Mouse (Mus musculus) bone marrow, adult 2 months (tissue): ENCODE measurements around the gene Tbc1d4.

ENCODE experiments used
- CTCF ChIP-seq: fragments of 200-500 bp; IDR thresholded peaks from 2 replicates; pipeline ENCODE4 v1.5.1; 2011; ENCODE audit warnings: low read length, control low read depth; ENCODE audit not compliant: control insufficient read depth, insufficient read depth
- POLR2A ChIP-seq: fragments of 200-500 bp; IDR thresholded peaks from 2 replicates; pipeline ENCODE4 v1.6.1; 2011; ENCODE audit warnings: low read depth, mild to moderate bottlenecking, control low read depth, low read length, borderline replicate concordance; ENCODE audit not compliant: control insufficient read depth

DNA sequence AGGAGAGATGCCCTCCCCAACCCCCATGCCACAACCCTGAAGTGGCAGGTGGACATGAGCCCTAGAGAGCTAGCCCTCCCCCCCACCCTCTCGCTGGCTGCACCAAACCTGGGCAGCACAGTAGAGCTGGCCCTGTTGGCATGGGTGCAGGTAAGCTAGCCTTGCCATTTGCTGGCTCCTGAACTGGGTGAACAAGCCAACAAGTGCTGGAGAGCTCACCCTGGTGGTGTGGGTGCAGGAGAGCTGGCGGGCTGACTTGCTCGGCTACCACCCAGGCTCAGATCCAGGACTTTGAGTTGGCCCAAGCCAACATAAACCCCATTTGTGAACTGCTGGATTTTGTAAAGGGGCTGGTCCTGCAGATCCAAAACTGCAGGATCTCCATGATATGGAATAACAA lies 68.5 kb downstream of the Tbc1d4 start:
- TF ChIP-seq CTCF (no peak), POLR2A (no peak)
